Mouse (Mus musculus): ENCODE measurements around the gene Sox6. TPM values are rescaled to one million over a fixed set of nuclear protein-coding genes. Genes with fewer than 3 reads are reported as not detected.

The Sox6 gene
- polyA plus RNA-seq, 2 experiments: 21.3 to 59.4 TPM

DNA sequence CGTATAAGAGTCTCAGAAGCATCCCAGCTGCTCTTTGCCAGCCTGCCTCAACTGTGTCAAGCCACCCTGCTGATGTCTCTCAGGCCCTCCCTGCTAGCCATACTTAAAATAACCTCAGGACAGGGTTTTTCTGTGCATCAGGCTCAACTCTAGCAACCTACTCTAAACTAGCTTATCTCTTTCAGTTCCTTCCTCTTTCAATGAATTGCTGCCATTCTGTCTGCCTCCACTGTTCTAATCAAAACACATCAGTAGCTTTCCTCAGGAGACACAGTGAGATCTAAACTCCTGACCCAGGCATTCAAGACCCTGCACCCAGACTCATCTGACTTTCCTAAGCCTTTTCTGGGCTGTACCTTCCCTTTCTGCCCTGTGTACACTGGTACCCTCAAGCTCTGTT is 219.5 kb downstream of the Sox6 start:
- Histone ChIP-seq H3K4me2 (replicated peaks; ENCODE audit: low read depth, low read length, severe bottlenecking) (no peak overlapping the region), H3K4me3 (replicated peaks; ENCODE audit: low read length) (no peak overlapping the region), H3K36me3 (ENCODE audit: control insufficient read depth, insufficient read depth, low read length) (no peaks in the 10 kb centered on the region), H3K9ac (ENCODE audit: low read depth, low read length, severe bottlenecking) (no peak overlapping the region), H3K4me1 (ENCODE audit: control insufficient read depth, insufficient read depth, low read length) (peaks cover 1% of the 10 kb centered on the region; the same call in 1 of the 2 replicates), H3K27ac (replicated peaks; ENCODE audit: low read depth, low read length) (no peak overlapping the region), H3K27me3 (ENCODE audit: control insufficient read depth, insufficient read depth, low read length) (no peaks in the 10 kb centered on the region), H3K9me3 (ENCODE audit: control insufficient read depth, low read length) (no peaks in the 10 kb centered on the region)
- ATAC-seq (ENCODE audit: low FRiP score, low read depth) (no peak), DNase-seq (ENCODE audit: low spot score) (no peak)
- WGBS: 63% methylated on average over 1 of the region's 1 CpGs
- TF ChIP-seq POLR2A (IDR thresholded peaks at IDR 0.05; ENCODE audit: borderline replicate concordance, extremely low read depth, insufficient read depth, insufficient read length): no peak

DNA sequence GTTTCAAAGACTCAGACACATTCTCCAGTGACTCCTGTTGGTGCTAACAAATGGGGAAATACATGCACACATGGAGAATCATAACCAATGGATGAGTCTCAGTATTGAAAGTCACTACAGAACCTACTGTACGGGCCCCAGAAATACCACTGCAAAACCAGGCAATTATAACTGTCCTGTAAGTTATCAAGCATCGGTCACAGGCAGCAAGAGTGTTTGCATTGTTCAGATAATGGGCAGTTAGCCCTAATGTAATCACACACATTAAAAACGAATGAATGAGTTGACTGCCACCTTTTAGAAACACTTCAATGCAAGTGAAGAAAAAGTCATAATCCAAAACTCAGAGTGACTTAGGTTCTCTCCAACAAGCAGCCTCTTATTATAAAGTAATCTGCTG is 235.3 kb downstream of the Sox6 start:
- H3K9me3 ChIP-seq (ENCODE audit: control insufficient read depth, low read length): no peaks in the 10 kb centered on the region
- TF ChIP-seq POLR2A (IDR thresholded peaks at IDR 0.05; ENCODE audit: borderline replicate concordance, extremely low read depth, insufficient read depth, insufficient read length): no peak
- H3K9ac ChIP-seq (ENCODE audit: low read depth, low read length, severe bottlenecking): no peak overlapping the region
- 74% methylated on average over 3 of the region's 3 CpGs for WGBS
- no peaks in the 10 kb centered on the region; the same call in 1 of the 2 replicates for H3K36me3 ChIP-seq (ENCODE audit: control insufficient read depth, insufficient read depth, low read length)
- H3K4me2 ChIP-seq (replicated peaks; ENCODE audit: low read depth, low read length, severe bottlenecking): no peak overlapping the region
- no peaks in the 10 kb centered on the region for H3K27me3 ChIP-seq (ENCODE audit: control insufficient read depth, insufficient read depth, low read length)
- no peaks in the 10 kb centered on the region for H3K4me1 ChIP-seq (ENCODE audit: control insufficient read depth, insufficient read depth, low read length)
- no peak for DNase-seq (ENCODE audit: low spot score)
- no peak overlapping the region for H3K27ac ChIP-seq (replicated peaks; ENCODE audit: low read depth, low read length)
- H3K4me3 ChIP-seq (replicated peaks; ENCODE audit: low read length): no peak overlapping the region
- ATAC-seq (ENCODE audit: low FRiP score, low read depth): no peak

DNA sequence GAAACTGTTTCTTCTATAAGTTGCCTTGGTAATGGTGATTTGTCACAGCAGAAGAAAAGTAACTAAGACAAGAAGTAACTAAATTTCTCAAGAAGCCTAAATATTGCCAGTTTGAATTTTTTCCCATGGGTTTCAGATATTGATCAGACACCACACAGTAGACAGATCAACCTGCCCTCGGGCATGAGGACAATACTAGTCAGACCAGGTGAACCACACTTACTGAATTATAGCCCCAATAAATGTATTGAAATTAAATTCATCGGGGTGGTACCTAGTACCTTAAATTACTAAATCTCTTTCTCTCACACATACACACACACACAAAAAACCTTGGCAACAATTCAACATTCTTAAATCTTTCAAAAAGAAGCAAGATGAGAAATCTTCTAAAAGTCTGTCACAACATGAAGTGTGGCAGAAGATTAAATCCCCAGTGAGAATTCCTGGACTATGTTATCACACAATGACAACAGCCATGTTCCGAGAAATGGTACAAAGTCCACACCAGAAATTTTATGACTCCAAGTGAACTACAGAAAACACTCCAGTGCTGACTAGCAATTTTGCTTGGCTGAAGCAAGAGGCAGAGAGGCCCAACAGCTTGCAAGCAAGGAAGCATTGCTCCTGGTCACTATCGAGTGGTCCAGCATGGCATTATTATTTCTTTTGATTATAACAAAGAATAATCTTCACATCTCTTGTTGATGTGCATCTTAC is 244.3 kb downstream of the Sox6 start:
- H3K9ac ChIP-seq (ENCODE audit: low read depth, low read length, severe bottlenecking): no peak overlapping the region
- H3K27ac ChIP-seq (replicated peaks; ENCODE audit: low read depth, low read length): no peak overlapping the region
- H3K9me3 ChIP-seq (ENCODE audit: control insufficient read depth, low read length): no peaks in the 10 kb centered on the region
- ATAC-seq (ENCODE audit: low FRiP score, low read depth): no peak
- H3K4me3 ChIP-seq (replicated peaks; ENCODE audit: low read length): no peak overlapping the region
- H3K4me2 ChIP-seq (replicated peaks; ENCODE audit: low read depth, low read length, severe bottlenecking): no peak overlapping the region
- TF ChIP-seq POLR2A (IDR thresholded peaks at IDR 0.05; ENCODE audit: borderline replicate concordance, extremely low read depth, insufficient read depth, insufficient read length): no peak
- DNase-seq (ENCODE audit: low spot score): no peak
- no peaks in the 10 kb centered on the region for H3K36me3 ChIP-seq (ENCODE audit: control insufficient read depth, insufficient read depth, low read length)
- no peaks in the 10 kb centered on the region for H3K27me3 ChIP-seq (ENCODE audit: control insufficient read depth, insufficient read depth, low read length)
- 83% methylated on average over 4 of the region's 4 CpGs for WGBS
- H3K4me1 ChIP-seq (ENCODE audit: control insufficient read depth, insufficient read depth, low read length): no peaks in the 10 kb centered on the region

DNA sequence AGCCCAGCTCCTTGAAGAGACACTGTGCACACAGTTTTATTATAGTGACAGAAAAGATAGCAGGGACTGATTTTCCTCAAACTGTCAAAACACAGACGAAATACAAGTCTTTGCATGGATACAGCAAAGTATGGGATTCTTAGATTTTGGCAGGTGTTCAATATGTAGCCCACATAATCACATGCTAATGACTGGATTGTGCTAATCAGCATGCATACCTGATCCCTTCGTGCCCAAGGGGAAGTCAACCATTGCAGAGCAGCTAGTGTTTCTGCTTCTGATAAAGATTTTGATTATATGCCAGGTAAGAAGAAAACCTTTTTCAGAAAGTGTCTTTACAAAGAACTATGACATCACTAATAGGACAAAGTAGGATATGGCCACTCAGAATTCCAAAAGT is 245.8 kb downstream of the Sox6 start:
- no peak overlapping the region for H3K27ac ChIP-seq (replicated peaks; ENCODE audit: low read depth, low read length)
- WGBS: 69% methylated on average over 2 of the region's 2 CpGs
- no peak overlapping the region for H3K4me3 ChIP-seq (replicated peaks; ENCODE audit: low read length)
- no peaks in the 10 kb centered on the region for H3K36me3 ChIP-seq (ENCODE audit: control insufficient read depth, insufficient read depth, low read length)
- no peak for ATAC-seq (ENCODE audit: low FRiP score, low read depth)
- no peaks in the 10 kb centered on the region for H3K4me1 ChIP-seq (ENCODE audit: control insufficient read depth, insufficient read depth, low read length)
- no peak overlapping the region for H3K4me2 ChIP-seq (replicated peaks; ENCODE audit: low read depth, low read length, severe bottlenecking)
- no peak for TF ChIP-seq POLR2A (IDR thresholded peaks at IDR 0.05; ENCODE audit: borderline replicate concordance, extremely low read depth, insufficient read depth, insufficient read length)
- H3K9ac ChIP-seq (ENCODE audit: low read depth, low read length, severe bottlenecking): no peak overlapping the region
- no peak for DNase-seq (ENCODE audit: low spot score)
- no peaks in the 10 kb centered on the region for H3K27me3 ChIP-seq (ENCODE audit: control insufficient read depth, insufficient read depth, low read length)
- H3K9me3 ChIP-seq (ENCODE audit: control insufficient read depth, low read length): no peaks in the 10 kb centered on the region

DNA sequence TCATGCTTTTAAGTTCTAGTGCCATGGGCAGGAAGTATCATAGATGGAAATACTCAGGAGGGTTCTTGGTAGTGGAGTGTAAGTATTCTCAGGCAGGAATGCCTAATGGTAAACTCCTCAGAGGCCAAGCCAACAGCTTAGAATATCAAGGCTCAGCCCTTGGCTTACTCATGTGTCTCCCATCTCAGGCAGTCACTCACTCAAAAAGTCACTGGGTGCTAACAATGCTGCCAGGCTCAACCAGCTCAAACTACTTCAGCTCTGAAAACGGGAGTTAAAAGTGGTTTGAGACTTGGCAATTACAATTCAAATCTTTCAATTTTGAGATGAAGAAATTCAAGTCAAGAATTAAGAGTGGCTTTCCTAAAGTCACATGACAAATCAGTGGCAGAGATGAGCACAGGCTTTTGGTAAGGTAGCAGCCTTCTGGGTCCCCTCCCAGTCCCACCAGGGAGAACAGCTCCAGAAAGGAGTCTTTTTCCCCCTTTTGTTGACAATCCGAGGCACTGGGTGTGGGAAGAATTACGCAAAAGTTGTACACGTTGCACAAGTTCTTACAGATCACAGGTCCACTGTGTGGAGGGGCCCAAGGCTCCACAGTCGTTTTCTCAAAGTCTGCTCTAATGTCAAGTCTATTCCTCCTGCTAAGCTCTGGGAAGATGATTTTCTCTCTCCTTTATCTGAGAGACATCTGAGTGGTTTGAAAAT is 249.3 kb downstream of the Sox6 start:
- no peak for TF ChIP-seq POLR2A (IDR thresholded peaks at IDR 0.05; ENCODE audit: borderline replicate concordance, extremely low read depth, insufficient read depth, insufficient read length)
- Histone ChIP-seq H3K4me2 (replicated peaks; ENCODE audit: low read depth, low read length, severe bottlenecking) (no peak overlapping the region), H3K27ac (replicated peaks; ENCODE audit: low read depth, low read length) (no peak overlapping the region), H3K36me3 (ENCODE audit: control insufficient read depth, insufficient read depth, low read length) (no peaks in the 10 kb centered on the region), H3K27me3 (ENCODE audit: control insufficient read depth, insufficient read depth, low read length) (no peaks in the 10 kb centered on the region), H3K4me1 (ENCODE audit: control insufficient read depth, insufficient read depth, low read length) (no peaks in the 10 kb centered on the region), H3K4me3 (replicated peaks; ENCODE audit: low read length) (no peak overlapping the region), H3K9me3 (ENCODE audit: control insufficient read depth, low read length) (no peaks in the 10 kb centered on the region), H3K9ac (ENCODE audit: low read depth, low read length, severe bottlenecking) (no peak overlapping the region)
- WGBS: 71% methylated on average over 5 of the region's 5 CpGs
- ATAC-seq (ENCODE audit: low FRiP score, low read depth): no peak
- no peak for DNase-seq (ENCODE audit: low spot score)
